Mouse (Mus musculus) heart, postnatal 0 days (tissue): Measurements from ENCODE around the gene Ubfd1.

Experiments
- CTCF ChIP-seq: IDR thresholded peaks from 2 replicates; pipeline ENCODE4 v1.5.1; 2016; ENCODE audit warnings: antibody characterized with exemption, control low read depth, low read depth
- EP300 ChIP-seq: IDR thresholded peaks from 2 replicates; pipeline ENCODE4 v1.6.1; 2016; ENCODE audit warnings: antibody characterized with exemption, low read depth

- TF ChIP-seq CTCF (no peak), EP300 (no peak)
These were observed 1.3 kb upstream of the Ubfd1 start for GRCm38 (mm10) chr7:122065656-122066055.
